Mouse (Mus musculus) forebrain, postnatal 0 days (tissue): ENCODE results near the gene Chrm4. TPM values are rescaled to one million over a fixed set of nuclear protein-coding genes. Genes with fewer than 3 reads are reported as not detected.

Experiments
- ATAC-seq: fragments of 200-750 bp; cut with Nextera tagmentation; 2 replicates; pipeline ENCODE4 v1.8.0; 2017; ENCODE audit warnings: mild to moderate bottlenecking, moderate library complexity
- DNase-seq: peaks from one replicate; pipeline ENCODE4 v3.0.0-alpha.2; 2015
- H3K27ac ChIP-seq: fragments of 300-500 bp; sonication (generic); 2 replicates; pipeline ENCODE4 v1.5.1; 2014; ENCODE audit warnings: low read depth, mild to moderate bottlenecking, antibody characterized with exemption, low read length, moderate library complexity, mixed read lengths
- H3K27me3 ChIP-seq: fragments of 300-500 bp; sonication (generic); 2 replicates; pipeline ENCODE4 v1.6.1; 2014; ENCODE audit warnings: mild to moderate bottlenecking, low read length, mixed read lengths; ENCODE audit not compliant: insufficient read depth
- H3K36me3 ChIP-seq: fragments of 300-500 bp; sonication (generic); 2 replicates; pipeline ENCODE4 v1.6.1; 2014; ENCODE audit warnings: mild to moderate bottlenecking, moderate library complexity; ENCODE audit not compliant: insufficient read depth
- H3K4me1 ChIP-seq: fragments of 300-500 bp; sonication (generic); 2 replicates; pipeline ENCODE4 v1.6.1; 2014; ENCODE audit warnings: antibody characterized with exemption; ENCODE audit not compliant: insufficient read depth
- H3K4me2 ChIP-seq: fragments of 300-500 bp; sonication (generic); 2 replicates; pipeline ENCODE4 v1.6.1; 2014; ENCODE audit warnings: low read depth, mild to moderate bottlenecking, moderate library complexity
- H3K4me3 ChIP-seq: fragments of 300-500 bp; sonication (generic); 2 replicates; pipeline ENCODE4 v1.5.1; 2014; ENCODE audit warnings: low read depth, low read length, mixed read lengths
- H3K9ac ChIP-seq: fragments of 300-500 bp; sonication (generic); 2 replicates; pipeline ENCODE4 v1.6.1; 2014; ENCODE audit warnings: mild to moderate bottlenecking
- H3K9me3 ChIP-seq: fragments of 300-500 bp; sonication (generic); 2 replicates; pipeline ENCODE4 v1.6.1; 2016; ENCODE audit warnings: low read length
- CTCF ChIP-seq: sonication (generic); IDR thresholded peaks from 2 replicates; pipeline ENCODE4 v1.5.1; 2016; ENCODE audit warnings: antibody characterized with exemption, control low read depth, low read depth
- WGBS: fragments of 180-500 bp; shearing (Covaris S2); extraction: QIAGEN DNeasy Blood & Tissue Kit; methylation state at CpG from one replicate; pipeline ENCODE4 v1.1.7; 2014; 5-methylcytosine and 5-hydroxymethylcytosine counted together
- polyA plus RNA-seq: library from polyadenylated mRNA; unstranded; fragments of >200 nt; fragmentation: Nextera tagmentation; extraction: Ambion mirVana; gene quantifications from 2 replicates; pipeline ENCODE4 v1.2.1, GENCODE M21; 2015
- total RNA-seq: library from RNA; depleted of rRNA; stranded (reverse); fragments of >200 nt; gene quantifications from 2 replicates; pipeline ENCODE4 v1.2.3, GENCODE M21; 2014

The Chrm4 gene
- total and polyA plus RNA-seq, 2 experiments from 2014 or later: 1.1 to 4.0 TPM

GRCm38 (mm10) chr2:91958049-91958448 is 31.0 kb downstream of the Chrm4 start:
- peaks cover 8% of the 10 kb centered on the region for H3K4me1 ChIP-seq

GRCm38 (mm10) chr2:91958701-91959457 is 31.8 kb downstream of the Chrm4 start:
- WGBS: 50% methylated on average over 10 of the region's 10 CpGs
- no peak overlapping the region for H3K4me3 ChIP-seq
- no peaks in the 10 kb centered on the region for H3K9me3 ChIP-seq
- peak; percentile 76 for TF ChIP-seq CTCF
- no peaks in the 10 kb centered on the region for H3K36me3 ChIP-seq
- no peak for DNase-seq
- no peak overlapping the region for H3K4me2 ChIP-seq
- H3K4me1 ChIP-seq: peaks cover 8% of the 10 kb centered on the region
- no peaks in the 10 kb centered on the region for H3K27me3 ChIP-seq
- H3K27ac ChIP-seq: no peak overlapping the region
- no peak for ATAC-seq
- H3K9ac ChIP-seq: no peak overlapping the region

More at GRCm38 (mm10) chr2:91958049-91958448, 31.0 kb downstream of the Chrm4 start:
- no peak overlapping the region; the same call in 1 of the 2 replicates for H3K9ac ChIP-seq
- H3K4me2 ChIP-seq: no peak overlapping the region
- H3K4me3 ChIP-seq: no peak overlapping the region
- no peak for TF ChIP-seq CTCF
- no peaks in the 10 kb centered on the region for H3K36me3 ChIP-seq
- H3K9me3 ChIP-seq: no peaks in the 10 kb centered on the region
- 77% methylated on average over 8 of the region's 8 CpGs for WGBS
- DNase-seq (no peak), ATAC-seq (no peak)
- no peaks in the 10 kb centered on the region for H3K27me3 ChIP-seq
- H3K27ac ChIP-seq: no peak overlapping the region

DNA sequence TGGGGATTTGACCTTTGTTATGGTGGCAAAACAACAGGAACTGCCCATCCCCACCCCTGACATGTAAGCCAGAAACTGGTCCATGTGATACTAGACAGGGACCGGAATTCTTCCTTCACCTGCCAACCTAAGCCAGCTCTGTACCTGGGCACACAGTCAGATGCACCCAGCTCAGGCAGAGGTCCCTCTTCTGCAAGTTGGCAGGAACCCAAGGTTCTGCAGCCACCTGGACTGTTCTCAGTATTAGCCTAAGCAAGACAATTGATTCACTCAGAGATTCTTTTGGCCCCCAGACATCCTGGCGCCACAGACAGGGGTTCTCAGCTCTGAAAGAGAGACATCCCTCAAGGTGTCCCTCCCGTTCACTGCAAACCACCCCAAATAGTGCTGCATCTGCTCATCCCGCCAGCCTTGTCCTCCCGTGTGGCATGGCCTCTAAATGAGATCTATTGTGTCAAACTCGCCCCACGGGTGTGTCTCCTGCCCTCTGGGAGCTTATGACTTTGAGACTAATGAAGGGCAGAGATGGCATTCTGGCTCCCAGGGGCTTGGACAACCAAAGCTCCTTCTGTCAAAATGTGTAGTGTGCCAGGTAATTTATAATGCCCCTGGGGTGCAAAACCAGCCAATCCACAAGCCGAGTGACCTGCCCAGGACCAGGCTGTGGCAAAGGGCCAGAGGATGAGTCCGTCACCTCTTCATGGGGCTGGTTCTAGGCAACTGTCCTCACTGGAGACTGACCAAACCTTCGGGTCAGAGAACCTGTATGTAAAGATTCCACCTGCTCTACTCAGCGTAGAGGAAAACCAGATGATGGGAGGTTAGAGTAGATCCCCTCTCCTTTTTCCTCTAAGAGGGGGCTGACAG is 32.7 kb downstream of the Chrm4 start:
- Histone ChIP-seq H3K27ac (no peak overlapping the region), H3K9me3 (no peaks in the 10 kb centered on the region), H3K4me3 (no peak overlapping the region), H3K4me2 (no peak overlapping the region), H3K27me3 (no peaks in the 10 kb centered on the region), H3K4me1 (peaks cover 8% of the 10 kb centered on the region), H3K36me3 (no peaks in the 10 kb centered on the region), H3K9ac (no peak overlapping the region)
- WGBS: 75% methylated on average over 11 of the region's 11 CpGs
- no peak for TF ChIP-seq CTCF
- DNase-seq (no peak), ATAC-seq (no peak)

DNA sequence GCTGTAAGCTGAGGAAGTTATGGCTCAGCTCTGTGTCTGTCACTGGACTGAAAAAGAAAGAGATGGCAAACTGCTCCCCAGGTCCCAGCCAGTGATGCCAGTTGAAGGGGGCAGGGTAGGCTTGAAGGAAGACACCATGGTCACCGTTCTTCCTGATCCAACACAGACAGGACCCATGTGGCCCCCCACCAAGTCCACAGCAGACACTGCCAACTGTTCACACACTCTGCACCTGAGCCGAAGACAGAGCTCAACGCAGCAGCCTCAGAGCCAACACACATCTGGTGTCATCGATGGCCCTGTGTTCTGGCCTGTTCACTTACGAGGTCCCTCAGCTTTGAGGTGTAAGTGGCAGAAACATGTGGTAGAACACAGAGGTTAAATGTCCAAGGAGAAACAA is 33.4 kb downstream of the Chrm4 start:
- Histone ChIP-seq H3K9ac (no peak overlapping the region), H3K9me3 (no peaks in the 10 kb centered on the region), H3K4me1 (peaks cover 8% of the 10 kb centered on the region), H3K27me3 (no peaks in the 10 kb centered on the region), H3K4me3 (no peak overlapping the region), H3K27ac (no peak overlapping the region), H3K36me3 (no peaks in the 10 kb centered on the region), H3K4me2 (no peak overlapping the region)
- no peak for DNase-seq
- no peak for TF ChIP-seq CTCF
- ATAC-seq: no peak
- 87% methylated on average over 5 of the region's 5 CpGs for WGBS

DNA sequence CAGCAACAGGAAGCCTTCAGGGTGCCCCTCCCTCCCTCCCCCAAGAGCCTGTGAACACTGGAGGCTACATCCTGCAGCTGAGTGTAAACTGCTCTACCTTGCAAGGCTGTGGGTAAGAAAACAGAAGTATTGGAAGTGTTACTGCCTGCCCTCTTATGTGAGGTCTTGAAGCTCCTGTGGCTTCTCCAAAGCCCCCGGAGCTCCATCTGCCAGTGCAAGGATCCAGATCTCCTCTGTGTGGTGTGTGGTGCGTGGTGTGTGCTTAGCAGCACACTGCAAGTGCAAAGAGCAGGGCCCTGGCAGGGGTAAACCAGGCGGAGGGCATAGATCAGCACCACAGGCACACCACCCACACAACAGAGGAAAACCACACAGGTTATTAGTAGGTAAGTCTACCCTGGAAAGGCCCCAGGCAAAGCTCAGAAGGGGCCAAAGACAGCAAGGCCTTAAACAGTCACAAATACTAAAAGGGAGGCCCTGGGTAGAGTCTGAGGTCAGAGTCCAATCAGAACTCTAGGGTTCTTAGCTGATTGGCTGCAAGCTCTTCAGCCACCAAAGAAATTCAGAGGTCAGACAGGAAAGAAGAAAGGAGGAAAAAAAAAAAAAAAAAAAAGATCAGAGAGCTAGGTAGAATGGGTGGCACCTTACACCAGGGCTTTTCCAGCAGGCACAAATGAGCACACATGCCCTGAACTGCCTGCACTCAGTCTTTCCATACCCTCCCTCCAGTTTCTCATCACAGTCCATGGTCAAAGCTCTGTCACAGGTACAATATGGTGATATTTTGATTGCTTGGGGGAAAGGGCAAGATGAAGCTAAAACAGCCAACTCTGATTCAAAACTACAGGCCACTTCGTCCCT is 35.1 kb downstream of the Chrm4 start:
- H3K27ac ChIP-seq: no peak overlapping the region
- 63% methylated on average over 4 of the region's 4 CpGs for WGBS
- no peak for DNase-seq

DNA sequence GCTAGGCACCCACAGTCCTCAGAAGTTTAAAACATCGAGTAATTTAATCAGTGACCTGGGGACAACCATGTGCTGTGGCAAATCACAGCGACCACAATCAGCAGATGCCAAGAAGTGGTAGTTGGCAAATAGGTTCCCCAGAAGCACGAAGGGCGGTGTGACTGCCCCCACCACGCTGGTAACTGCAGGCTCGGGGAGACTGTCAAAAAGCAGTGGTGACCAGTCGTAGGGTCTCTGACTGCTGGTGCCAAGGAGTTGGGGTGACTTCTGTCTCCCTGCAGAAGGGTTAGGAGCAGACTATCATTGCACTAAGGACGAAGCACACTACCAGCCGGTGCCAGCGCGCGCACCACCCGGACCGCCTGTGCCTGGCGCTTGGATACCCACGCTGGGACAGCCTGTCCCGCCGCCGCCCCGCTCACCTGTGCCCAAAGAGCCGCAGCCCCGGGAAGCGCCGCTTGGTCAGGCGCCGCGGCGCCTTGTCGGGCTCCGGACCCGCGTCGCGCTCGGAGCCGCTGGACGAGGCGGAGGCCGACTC is 35.9 kb downstream of the Chrm4 start:
- no peaks in the 10 kb centered on the region for H3K27me3 ChIP-seq
- no peak for TF ChIP-seq CTCF
- H3K27ac ChIP-seq: peak overlapping the region; percentile 71; the same call in 1 of the 2 replicates
- no peaks in the 10 kb centered on the region for H3K9me3 ChIP-seq
- H3K9ac ChIP-seq: peak overlapping the region; percentile 81
- DNase-seq (no peak), ATAC-seq (peak; percentile 51)
- peak overlapping the region; percentile 87 for H3K4me3 ChIP-seq
- peaks cover 6% of the 10 kb centered on the region; the same call in 1 of the 2 replicates for H3K4me1 ChIP-seq
- WGBS: 2% methylated on average over 39 of the region's 39 CpGs
- H3K36me3 ChIP-seq: no peaks in the 10 kb centered on the region
- peak overlapping the region; percentile 85 for H3K4me2 ChIP-seq

More for the DNA sequence above, 35.1 kb downstream of the Chrm4 start:
- H3K4me1 ChIP-seq: peaks cover 6% of the 10 kb centered on the region; the same call in 1 of the 2 replicates
- TF ChIP-seq CTCF: no peak
- no peaks in the 10 kb centered on the region for H3K9me3 ChIP-seq
- peak overlapping the region; percentile 85 for H3K4me2 ChIP-seq
- no peak for ATAC-seq
- no peaks in the 10 kb centered on the region for H3K36me3 ChIP-seq
- peak overlapping the region; percentile 81 for H3K9ac ChIP-seq
- no peaks in the 10 kb centered on the region for H3K27me3 ChIP-seq
- H3K4me3 ChIP-seq: peak overlapping the region; percentile 87
